Mouse (Mus musculus) bone marrow macrophage, adult 2 months (primary cell): ENCODE measurements around the gene Rbm14.

Experiments used
- CTCF ChIP-seq: IDR thresholded peaks from 2 replicates; pipeline ENCODE4 v1.5.1; 2012; ENCODE audit warnings: low read depth, mild to moderate bottlenecking, low read length, moderate library complexity
- POLR2A ChIP-seq: IDR thresholded peaks from 2 replicates; pipeline ENCODE4 v1.6.1; 2012; ENCODE audit warnings: mild to moderate bottlenecking, low read depth, low read length, borderline replicate concordance

- TF ChIP-seq CTCF (no peak), POLR2A (no peak)
Observed at GRCm38 (mm10) chr19:4837049-4837448, 25.6 kb upstream of the Rbm14 start.
